Mouse (Mus musculus): Measurements from ENCODE around the gene Mfsd4b5. TPM values are rescaled to one million over a fixed set of nuclear protein-coding genes. Genes with fewer than 3 reads are reported as not detected.
A peak's percentile ranks its signal among the peaks of the same experiment; 100 is the strongest.
"Not testable (repeated sequence)": the region's sequence is repeated elsewhere in the genome, so short reads cannot be mapped to it uniquely, and the experiment has no call there.

Gene Mfsd4b5
- total RNA-seq, 4 experiments from 2014 or later: 0.35 to 0.69 (median 0.46) TPM

DNA sequence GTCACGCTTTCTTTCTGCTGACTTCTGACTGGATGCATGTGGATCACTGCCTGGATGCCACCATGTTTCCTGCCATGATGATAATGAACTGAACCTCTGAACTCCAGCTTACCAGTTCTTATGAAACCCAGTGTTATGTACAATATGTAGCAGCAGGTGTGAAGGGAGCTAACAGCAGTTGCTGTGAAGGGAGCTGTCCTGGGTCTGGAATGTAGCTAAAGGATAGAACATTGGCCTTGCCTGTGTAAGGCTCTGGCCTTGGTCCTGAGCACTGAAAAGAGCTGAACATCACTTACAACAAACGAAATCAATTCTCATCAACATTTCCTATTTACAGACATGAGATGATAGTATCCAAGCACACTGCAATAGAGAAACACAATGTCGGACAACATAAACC, 18.9 kb downstream of the Mfsd4b5 start:
- DNase-seq (ENCODE audit: low spot score): no peak

DNA sequence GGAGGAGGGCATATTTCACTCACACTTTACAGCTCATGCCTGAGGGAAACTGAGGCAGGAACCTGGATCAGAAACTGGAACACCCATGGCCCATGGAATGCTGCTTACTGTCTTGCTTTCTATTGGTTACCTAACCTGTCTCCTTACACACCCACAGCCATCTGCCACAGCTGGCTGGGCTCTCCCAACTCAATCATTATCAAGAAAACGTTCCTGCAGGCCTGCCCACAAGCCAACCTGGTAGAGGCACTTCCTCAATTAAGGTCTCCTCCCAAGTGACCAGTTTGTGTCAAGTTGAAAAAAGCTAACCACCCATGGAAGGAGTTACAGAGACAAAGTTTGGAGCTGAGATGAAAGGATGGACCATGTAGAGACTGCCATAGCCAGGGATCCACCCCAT, 24.5 kb downstream of the Mfsd4b5 start:
- DNase-seq (ENCODE audit: low spot score): no peak

DNA sequence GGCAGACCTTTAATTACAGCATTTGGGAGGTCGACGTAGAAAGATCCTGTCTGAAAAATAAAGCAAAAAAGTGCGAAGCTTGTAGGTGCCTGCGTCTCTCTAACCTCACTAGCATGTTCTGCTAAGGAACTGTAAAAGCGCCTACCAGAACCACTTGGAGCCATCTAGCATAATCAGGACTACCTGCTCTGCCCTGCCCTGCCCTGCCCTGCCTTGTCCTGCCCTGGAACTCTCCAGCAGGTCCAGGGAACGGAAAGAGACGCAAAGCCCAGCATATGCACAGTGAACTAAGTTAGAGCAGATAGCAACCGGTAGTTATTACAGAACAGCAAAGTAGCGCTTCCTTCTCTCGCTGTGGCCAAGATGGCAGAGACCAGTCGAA, 26.0 kb downstream of the Mfsd4b5 start:
- DNase-seq (ENCODE audit: low spot score): no peak

DNA sequence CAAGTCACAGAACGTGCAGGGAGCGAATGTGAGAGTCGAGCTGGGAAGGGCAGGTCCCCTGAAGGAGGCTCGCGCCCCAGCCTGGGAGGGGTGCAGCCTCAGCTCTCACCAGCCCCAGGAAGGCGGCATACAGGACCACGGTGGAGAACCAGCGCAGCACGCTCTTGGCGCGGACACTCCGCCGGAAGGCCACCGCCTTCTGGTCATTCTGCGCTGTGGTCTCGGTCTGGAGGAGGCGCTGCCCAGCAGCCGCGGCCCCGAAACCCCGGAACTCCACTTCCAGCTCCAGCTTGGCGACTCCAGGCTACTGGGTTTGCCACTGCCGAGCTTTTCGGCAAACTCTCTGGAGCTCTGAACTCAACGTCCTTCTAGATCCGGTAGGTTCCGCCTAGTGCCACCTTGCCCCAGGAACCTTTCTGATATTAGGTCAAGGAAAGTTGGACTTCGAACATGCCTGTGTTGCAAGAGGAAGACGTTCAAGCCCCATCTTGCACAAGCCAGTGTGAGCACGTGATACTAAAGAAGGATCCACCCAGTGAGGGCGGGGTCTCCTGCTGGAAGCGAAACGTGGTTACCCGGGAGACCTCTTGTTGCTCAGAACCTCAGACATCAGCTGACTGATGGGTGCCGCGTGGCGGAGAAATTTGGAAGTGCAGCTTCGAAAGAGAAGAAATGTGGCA, 26.5 kb downstream of the Mfsd4b5 start, which contains the start of gene Mfsd4b3:
Gene Mfsd4b3, minus strand, starts transcription at position 393 of the 680 bp plus-strand sequence.
- peak; percentile 97 for DNase-seq (ENCODE audit: low spot score)

DNA sequence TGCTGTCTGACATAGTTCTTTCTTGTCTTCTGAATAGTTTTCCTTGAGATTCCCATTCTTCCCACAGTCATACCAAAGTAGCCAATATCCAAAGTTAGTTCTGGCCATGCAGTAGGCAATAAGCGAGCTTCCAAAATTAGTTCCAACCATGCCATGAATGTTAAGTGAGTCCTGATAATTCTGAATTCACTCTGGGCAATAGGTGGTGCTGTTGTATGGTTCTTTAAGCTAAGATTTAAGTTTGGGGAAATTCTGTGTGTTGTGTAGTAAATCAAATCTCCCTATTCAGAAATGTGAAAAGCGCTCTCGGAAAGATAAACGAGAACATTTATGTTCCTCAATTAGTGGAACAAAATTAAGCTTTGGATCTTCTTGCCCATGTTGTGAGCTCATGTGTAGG, 28.2 kb downstream of the Mfsd4b5 start:
- DNase-seq (ENCODE audit: low spot score): peak; percentile 17

DNA sequence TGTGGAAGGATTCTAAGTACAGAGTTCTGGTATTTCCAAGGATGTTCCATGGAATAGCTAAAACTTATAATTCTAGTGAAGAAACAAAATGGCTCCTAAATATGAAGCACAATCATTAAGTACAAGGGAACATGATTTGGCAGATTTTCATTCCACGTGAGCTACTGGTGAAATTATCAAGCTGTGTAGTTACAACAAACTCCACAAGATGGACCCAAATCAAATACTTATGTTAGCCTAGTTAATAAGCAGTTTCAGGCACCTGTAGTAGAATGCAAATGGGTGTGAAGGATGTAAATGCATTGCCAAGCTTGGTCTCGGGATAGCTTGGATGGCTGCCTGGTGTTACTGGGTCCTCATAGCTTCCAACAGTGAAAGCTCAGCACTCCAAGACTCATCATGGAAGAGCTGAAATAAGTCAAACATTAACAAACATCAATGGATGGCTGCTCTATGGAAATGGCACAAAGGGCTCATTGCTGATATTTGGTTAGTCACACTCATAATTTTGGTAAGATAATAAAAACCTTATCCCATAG, 30.0 kb downstream of the Mfsd4b5 start:
- DNase-seq (ENCODE audit: low spot score): no peak

DNA sequence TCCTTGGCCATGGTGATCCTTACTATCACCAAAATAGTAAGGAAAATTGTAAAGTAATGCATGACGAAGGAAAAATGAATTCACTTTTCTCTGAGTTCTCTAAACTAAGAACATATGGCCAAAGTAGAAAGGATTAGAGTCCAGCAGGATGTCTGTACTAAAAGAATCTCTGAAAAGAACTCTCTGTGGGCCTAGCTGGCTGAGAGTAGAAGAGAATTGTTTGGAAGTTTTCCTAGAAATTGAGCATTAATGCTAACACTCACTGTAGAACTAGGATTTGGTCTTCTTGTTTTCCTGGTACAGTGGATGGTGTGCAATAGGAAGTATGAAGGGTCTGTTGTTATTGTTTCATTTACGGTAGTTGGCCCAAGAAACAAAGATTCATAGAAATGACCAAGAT, 31.3 kb downstream of the Mfsd4b5 start:
- DNase-seq (ENCODE audit: low spot score): no peak

DNA sequence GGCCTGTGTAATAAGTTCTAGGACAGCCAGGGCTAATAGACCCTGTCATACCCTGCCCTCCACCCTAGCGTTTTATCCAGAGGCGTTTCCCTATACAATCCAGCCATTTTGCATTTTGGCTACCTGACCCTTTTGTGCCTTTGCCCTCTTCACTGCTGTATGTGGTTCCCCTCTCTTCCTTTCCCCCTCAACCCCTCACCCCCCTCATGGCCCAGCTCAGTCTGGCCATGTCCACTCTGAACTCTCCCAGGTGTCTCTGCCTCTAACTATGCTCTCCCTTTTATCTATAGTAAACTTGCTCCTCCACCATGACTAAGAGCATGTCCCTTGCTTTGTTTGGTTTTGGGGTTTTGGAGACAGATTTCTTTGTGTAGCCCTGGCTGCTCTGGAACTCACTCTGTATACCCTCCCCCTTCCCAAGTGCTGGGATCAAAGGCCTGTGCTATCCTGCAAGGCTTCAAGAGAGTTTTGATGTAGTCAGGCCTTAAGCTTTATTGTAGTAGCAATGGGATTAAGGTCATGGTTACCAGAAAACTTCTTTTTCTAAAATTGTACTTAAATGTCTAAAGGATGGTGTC, 37.0 kb downstream of the Mfsd4b5 start:
- no peak for DNase-seq (ENCODE audit: low spot score)

DNA sequence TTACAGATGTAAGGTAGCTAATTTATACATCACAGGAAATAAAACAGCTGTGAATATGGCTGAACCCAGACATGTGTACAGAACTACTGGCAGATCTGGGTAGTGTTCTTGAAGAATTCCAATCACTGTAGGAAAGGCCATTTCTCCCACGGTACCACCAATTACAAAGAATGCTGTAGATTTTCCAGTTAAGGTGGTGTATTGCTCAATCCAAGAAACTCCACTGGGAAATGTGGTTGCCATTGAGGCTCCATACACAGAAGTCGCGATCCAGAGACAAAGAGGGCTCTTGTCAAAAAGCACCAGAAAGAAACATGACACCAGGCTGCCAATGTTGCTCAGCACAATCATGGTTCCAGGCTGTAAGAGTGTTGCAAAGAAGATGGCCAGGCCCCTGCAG, 39.3 kb downstream of the Mfsd4b5 start:
- DNase-seq (ENCODE audit: low spot score): not testable (repeated sequence)

DNA sequence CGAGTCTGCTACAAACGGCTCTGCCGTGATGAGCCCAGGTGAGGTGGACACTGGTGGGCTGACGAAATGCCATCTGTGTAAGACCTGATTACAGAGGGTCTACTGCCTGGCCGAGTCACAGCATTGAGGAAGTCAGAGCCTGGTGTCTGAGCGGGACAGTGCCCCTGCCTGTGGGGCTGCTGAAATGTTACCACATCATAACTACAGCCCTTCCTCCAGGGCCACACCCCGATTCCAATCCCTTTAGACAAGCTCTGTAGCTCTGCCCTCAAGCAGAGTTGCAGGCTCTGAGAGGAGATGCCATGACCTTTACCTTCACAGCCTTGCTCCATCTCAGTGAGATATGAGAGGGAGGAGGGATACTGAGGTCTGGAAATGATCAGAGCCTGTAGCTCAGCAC, 49.9 kb downstream of the Mfsd4b5 start:
- no peak for DNase-seq (ENCODE audit: low spot score)

DNA sequence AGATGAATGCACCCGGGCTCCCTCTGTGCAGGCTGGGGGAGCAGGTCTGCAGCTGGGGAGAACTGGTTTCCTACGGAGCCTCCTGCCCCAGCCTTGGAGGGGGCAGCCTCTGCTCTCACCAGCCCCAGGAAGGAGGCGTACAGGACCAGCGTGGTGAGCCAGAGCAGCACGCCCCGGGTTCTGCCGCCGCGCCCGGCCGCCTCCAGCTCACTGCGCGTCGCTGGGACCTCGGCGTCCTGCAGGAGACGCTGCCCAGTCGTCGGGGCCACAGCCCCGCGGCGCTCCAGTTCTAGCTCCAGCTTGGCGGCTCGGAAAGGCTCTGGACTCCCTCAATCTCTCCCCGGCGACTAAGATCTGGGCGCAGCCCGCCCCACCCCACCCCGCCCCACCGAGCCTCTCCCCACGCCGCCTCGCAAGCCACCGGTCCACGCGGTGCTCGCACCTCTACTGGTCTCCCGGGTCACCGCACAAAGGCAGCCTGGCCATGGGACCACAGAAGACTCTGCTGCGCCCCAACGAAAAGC, 59.8 kb downstream of the Mfsd4b5 start, which contains the start of gene Mfsd4b2:
Gene Mfsd4b2, minus strand, starts transcription at position 308 of the 524 bp plus-strand sequence.
- DNase-seq (ENCODE audit: low spot score): no peak

DNA sequence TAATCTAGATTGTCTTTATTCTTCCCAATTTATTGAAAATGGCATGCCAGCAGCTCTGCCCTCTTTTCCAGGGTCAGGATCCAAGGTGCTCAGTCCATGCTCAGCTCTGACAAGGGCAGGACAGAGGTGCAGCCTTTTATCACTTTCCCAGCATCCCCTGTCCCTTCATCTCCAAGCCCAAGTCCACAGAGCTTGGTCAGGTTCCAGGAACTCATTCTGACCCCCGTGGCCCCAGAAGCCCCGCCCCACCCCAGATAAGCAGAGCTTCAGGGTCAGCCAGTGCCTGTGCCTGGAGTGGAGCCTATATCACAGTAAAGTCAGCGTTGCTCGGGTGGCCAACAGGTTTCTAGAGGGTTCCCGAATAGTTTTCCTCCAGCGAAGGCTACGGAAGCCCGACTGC, 61.9 kb downstream of the Mfsd4b5 start:
- not testable (repeated sequence) for DNase-seq (ENCODE audit: low spot score)

DNA sequence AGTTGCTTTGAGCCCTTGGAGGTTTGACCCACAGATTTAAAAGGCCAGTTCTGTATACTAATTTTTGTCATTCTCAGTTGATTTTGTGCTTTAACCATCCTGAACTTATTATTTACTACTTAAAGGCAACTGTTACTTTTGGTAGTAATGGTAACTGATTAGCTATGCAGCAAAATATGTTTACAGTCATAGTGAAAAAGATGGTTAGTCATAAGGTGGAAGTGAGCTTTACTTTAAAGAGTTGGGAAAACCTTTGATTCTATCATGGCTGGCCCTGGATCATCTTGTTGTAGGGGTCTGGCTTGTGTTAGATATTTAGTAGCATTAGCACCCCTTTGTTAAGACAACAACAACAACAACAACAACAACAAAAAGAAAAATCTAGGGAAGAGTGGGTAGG, 73.8 kb downstream of the Mfsd4b5 start:
- DNase-seq (ENCODE audit: low spot score): no peak

DNA sequence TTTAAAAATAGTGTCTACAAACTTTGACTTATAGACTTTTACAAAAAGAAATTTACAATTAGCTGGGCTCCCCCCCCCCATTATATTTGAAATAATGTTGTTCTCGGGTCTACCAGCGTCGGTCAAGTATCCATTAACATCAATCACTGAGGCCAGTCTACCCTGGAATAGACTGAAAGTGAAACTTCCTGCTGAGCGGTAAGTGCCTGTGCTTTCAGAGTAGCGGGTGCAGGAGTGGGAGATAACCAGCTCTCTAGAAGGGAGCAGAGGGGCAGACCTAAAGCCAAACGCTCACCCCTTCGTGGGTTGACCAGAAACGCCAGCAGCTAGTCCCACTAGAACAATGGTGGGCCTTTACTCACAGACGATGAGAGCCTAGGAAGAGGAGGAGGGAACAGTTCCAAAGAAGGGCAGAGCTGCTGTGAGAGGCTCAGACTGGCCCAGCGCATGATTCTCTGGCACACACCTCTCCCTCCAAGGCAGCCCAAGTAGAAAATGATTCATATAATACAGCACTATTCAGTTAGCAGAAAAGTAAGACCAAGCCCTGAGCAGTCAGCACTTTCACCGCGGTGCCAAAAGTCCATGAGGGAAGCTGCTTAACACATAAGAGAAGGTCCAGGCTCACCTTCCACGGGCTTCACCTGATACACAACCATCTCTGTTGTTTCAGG, 77.5 kb downstream of the Mfsd4b5 start:
- no peak for DNase-seq (ENCODE audit: low spot score)

Other genes starting within 250 kb of the Mfsd4b5 start
- 1 to 10 TPM; 3.4 to 4.4 (median 3.7) TPM for gene Mfsd4b4, start 87.4 kb downstream of the Mfsd4b5 start, total RNA-seq (2022)
- gene Mfsd4b2, start 59.7 kb downstream of the Mfsd4b5 start, total RNA-seq (2022): under 1 TPM in 2 of 4 experiments, not detected in 2; 0.16 to 0.20 TPM
- 1 to 10 TPM; 5.2 to 6.5 (median 5.8) TPM for gene Mfsd4b3, start 26.5 kb downstream of the Mfsd4b5 start, total RNA-seq (2022)
- 1 to 10 TPM; 1.8 to 3.5 (median 2.1) TPM for gene Mfsd4b1, start 38.6 kb upstream of the Mfsd4b5 start, total RNA-seq (2022)
- gene Slc16a10, start 155.6 kb upstream of the Mfsd4b5 start, total RNA-seq (2022): 10 to 100 TPM; 19.3 to 24.6 (median 19.9) TPM

Measured in heart, adult 8-10 months (tissue).